Mouse (Mus musculus): ENCODE measurements around the gene Cpne2. TPM values are rescaled to one million over a fixed set of nuclear protein-coding genes. Genes with fewer than 3 reads are reported as not detected.

Gene Cpne2
- total RNA-seq, 2 experiments from 2014 or later = 16.8 to 39.0 TPM

GRCm38 (mm10) chr8:94571896-94572295 lies 39.1 kb downstream of the Cpne2 start:
- no peak for ATAC-seq (replicated peaks; ENCODE audit: low FRiP score, poor library complexity, severe bottlenecking)

GRCm38 (mm10) chr8:94574159-94574907 lies 41.5 kb downstream of the Cpne2 start:
- ATAC-seq (replicated peaks; ENCODE audit: low FRiP score, poor library complexity, severe bottlenecking) = no peak

DNA sequence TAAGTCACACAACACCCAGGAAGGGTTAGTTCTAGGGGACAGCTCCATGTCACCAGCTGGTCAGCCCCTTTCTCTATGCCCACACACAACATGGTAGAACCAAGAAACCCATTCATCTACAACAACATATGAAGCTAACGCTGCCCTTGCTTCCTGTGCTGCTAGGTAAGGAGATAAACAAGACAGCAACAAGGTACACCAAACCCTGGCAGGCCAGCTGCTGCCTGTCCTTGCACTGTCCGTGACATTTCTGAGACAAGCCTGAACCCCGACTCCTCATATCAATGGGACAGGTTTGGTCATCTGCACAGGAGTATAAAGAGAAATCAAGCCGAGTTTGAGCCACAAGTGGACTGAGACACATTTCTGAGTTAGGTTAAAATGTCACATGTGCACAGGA lies 42.4 kb downstream of the Cpne2 start:
- ATAC-seq (replicated peaks; ENCODE audit: low FRiP score, poor library complexity, severe bottlenecking) = no peak

DNA sequence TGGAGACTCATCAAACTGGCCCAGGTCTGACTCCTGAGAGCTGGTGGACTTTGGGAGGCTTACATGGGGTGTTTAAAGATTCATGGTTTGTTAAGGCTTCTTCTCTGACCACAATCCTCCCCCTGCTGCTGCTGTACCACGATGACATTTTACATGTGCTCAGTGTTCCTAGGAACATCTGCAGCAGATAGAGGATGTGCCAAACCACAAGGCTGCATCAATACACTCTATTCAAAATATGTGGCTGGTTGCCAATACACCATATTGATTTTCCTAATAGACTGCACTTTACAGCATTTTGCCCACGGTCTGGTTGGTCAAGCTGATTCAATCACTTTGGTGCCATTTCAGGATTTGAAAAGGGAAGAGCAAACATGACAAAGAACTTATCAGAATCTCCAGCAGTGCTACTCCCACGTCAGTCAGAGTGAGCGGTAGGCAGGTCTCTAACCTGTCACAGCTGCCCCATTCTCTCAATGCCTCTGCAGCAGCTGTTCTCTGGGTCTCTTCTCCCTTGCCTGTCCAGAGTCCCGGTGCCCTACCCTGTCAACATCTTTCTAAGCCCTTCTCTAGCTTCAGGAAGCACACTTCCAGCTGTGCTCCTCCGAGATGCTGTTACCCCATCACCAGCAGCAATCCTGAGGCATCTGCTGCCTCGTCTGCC lies 49.2 kb downstream of the Cpne2 start:
- ATAC-seq (replicated peaks; ENCODE audit: low FRiP score, poor library complexity, severe bottlenecking) = no peak

DNA sequence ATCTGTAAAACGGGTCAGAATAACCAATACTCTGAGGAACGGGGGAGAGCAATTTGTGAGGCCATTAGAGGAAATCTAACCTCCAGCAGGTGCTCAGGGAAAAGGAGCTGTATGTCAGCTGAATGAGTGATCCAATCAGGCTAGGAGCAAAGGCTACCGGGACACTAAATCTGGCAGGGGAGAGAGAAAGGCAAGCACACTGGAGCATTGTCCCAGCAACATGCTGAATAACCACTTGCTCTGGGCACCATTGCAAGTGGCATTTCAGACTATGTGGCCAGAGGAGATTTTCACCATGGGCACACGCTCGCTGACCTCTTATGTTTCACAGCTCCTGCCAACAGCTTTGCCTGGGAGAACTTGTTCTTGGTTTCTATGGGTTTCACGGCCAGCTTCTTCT lies 49.8 kb downstream of the Cpne2 start:
- no peak for ATAC-seq (replicated peaks; ENCODE audit: low FRiP score, poor library complexity, severe bottlenecking)

GRCm38 (mm10) chr8:94584238-94584817 lies 51.5 kb downstream of the Cpne2 start:
- ATAC-seq (replicated peaks; ENCODE audit: low FRiP score, poor library complexity, severe bottlenecking) = peak; percentile 46; the same call in 1 of the 2 replicates

DNA sequence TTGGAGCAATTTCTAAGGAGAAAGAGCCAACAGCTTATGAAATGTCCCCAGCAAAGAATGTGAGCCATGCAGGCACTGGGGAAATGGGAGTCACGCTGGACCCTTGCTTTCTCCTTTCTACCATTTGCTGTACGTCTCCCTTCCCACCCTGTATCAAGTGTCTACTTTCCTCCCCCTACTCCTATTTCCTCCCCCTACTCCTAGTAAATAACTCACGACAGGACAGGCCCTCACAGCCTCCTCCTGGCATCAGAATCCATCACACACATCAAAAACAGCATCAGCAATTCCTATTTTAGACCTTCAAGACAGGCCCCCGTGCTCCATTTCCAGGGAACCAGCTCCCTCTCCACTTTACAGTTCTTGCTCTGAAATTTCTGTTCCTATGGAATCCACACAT lies 58.9 kb downstream of the Cpne2 start:
- ATAC-seq (replicated peaks; ENCODE audit: low FRiP score, poor library complexity, severe bottlenecking) = no peak

DNA sequence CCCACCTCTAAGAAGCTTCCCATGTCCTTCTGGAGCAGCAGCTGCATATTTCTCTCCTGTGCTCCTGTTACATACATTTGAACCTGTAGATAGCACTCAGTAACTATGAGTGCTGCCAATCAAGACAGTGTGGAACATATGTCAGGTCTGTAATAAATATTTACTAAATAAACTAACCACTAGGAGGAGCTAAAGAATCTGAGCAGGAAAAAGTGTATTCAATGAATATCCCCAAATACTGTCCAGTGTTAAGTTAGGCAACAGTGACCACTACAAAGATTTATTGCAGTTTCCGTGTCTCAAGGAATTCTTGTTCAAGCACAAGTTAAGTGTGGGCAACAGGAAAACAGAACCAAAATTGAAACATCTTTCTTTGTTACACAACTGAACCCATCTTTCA lies 61.4 kb downstream of the Cpne2 start:
- peak; percentile 69 for ATAC-seq (replicated peaks; ENCODE audit: low FRiP score, poor library complexity, severe bottlenecking)

GRCm38 (mm10) chr8:94600478-94600877 lies 67.7 kb downstream of the Cpne2 start:
- no peak for ATAC-seq (replicated peaks; ENCODE audit: low FRiP score, poor library complexity, severe bottlenecking)

GRCm38 (mm10) chr8:94601034-94601606 lies 68.3 kb downstream of the Cpne2 start:
- ATAC-seq (replicated peaks; ENCODE audit: low FRiP score, poor library complexity, severe bottlenecking) = peak; percentile 29; the same call in 1 of the 2 replicates

GRCm38 (mm10) chr8:94601607-94602385 lies 69.0 kb downstream of the Cpne2 start, which contains the start of the genes Rspry1 and Fam192a:
TSS of gene Rspry1 (plus strand) at chr8:94601937.
TSS of gene Fam192a (minus strand) at chr8:94601997.
- peak; percentile 92 for ATAC-seq (replicated peaks; ENCODE audit: low FRiP score, poor library complexity, severe bottlenecking)

GRCm38 (mm10) chr8:94602471-94603131 lies 69.8 kb downstream of the Cpne2 start:
- ATAC-seq (replicated peaks; ENCODE audit: low FRiP score, poor library complexity, severe bottlenecking) = peak; percentile 19

DNA sequence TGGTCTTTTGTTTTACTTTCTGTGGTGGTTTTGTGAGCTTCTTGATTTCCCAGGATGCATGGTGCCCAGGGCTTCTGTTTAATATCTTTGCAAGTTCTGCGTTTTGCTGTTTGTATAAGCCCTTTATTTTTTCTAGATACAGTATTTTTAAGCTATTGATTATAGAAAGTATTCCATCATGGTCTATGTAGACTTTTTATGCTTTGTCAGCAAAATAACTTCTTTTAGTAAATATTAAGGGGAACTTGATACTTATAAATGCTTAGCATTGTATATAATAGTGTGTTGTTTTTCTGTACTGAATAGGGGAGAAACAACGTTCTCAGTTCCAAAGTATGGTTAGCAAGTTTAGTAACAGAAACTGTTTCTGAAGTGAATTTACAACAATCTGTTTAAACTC lies 71.2 kb downstream of the Cpne2 start:
- no peak for ATAC-seq (replicated peaks; ENCODE audit: low FRiP score, poor library complexity, severe bottlenecking)

- no peak for ATAC-seq (replicated peaks; ENCODE audit: low FRiP score, poor library complexity, severe bottlenecking)
Measured at GRCm38 (mm10) chr8:94607064-94607463, 74.3 kb downstream of the Cpne2 start.

Other genes with a start within 250 kb of the Cpne2 start
- gene Slc12a3, start 203.8 kb upstream of the Cpne2 start, total RNA-seq (2015; ENCODE audit: low replicate concordance) = 2.5 TPM in 1 of 2 replicates, not detected in the other
- 0.34 TPM in 1 of 2 replicates, not detected in the other for gene Slc12a3, start 203.8 kb upstream of the Cpne2 start, total RNA-seq (2017; ENCODE audit: low replicate concordance)
- gene Herpud1, start 146.6 kb upstream of the Cpne2 start, total RNA-seq (2015; ENCODE audit: low replicate concordance) = 52.1 and 56.6 TPM in 2 replicates
- gene Herpud1, start 146.6 kb upstream of the Cpne2 start, total RNA-seq (2017; ENCODE audit: low replicate concordance) = 60.9 and 70.5 TPM in 2 replicates
- gene Nlrc5, start 98.6 kb upstream of the Cpne2 start, total RNA-seq (2015; ENCODE audit: low replicate concordance) = 0.77 and 1.7 TPM in 2 replicates
- 3.9 and 10.7 TPM in 2 replicates for gene Nlrc5, start 98.6 kb upstream of the Cpne2 start, total RNA-seq (2017; ENCODE audit: low replicate concordance)
- 13.0 and 19.2 TPM in 2 replicates for gene Rspry1, start 68.9 kb downstream of the Cpne2 start, total RNA-seq (2015; ENCODE audit: low replicate concordance)
- gene Rspry1, start 68.9 kb downstream of the Cpne2 start, total RNA-seq (2017; ENCODE audit: low replicate concordance) = 7.8 and 12.7 TPM in 2 replicates
- 9.8 and 15.9 TPM in 2 replicates for gene Fam192a, start 69.0 kb downstream of the Cpne2 start, total RNA-seq (2015; ENCODE audit: low replicate concordance)
- 40.8 and 44.3 TPM in 2 replicates for gene Fam192a, start 69.0 kb downstream of the Cpne2 start, total RNA-seq (2017; ENCODE audit: low replicate concordance)
- 16.1 and 18.0 TPM in 2 replicates for gene Arl2bp, start 133.6 kb downstream of the Cpne2 start, total RNA-seq (2015; ENCODE audit: low replicate concordance)
- gene Arl2bp, start 133.6 kb downstream of the Cpne2 start, total RNA-seq (2017; ENCODE audit: low replicate concordance) = 27.9 and 32.5 TPM in 2 replicates
- gene Pllp, start 163.3 kb downstream of the Cpne2 start, total RNA-seq (2015; ENCODE audit: low replicate concordance) = not detected in 2 replicates
- not detected in 2 replicates for gene Pllp, start 163.3 kb downstream of the Cpne2 start, total RNA-seq (2017; ENCODE audit: low replicate concordance)
- 1.0 and 2.5 TPM in 2 replicates for gene Ccl22, start 212.6 kb downstream of the Cpne2 start, total RNA-seq (2015; ENCODE audit: low replicate concordance)
- gene Ccl22, start 212.6 kb downstream of the Cpne2 start, total RNA-seq (2017; ENCODE audit: low replicate concordance) = 0.68 and 1.4 TPM in 2 replicates
- gene Cx3cl1, start 239.0 kb downstream of the Cpne2 start, total RNA-seq (2015; ENCODE audit: low replicate concordance) = 0.63 TPM in 1 of 2 replicates, not detected in the other
- 0.77 and 2.4 TPM in 2 replicates for gene Cx3cl1, start 239.0 kb downstream of the Cpne2 start, total RNA-seq (2017; ENCODE audit: low replicate concordance)

Measured in erythroblast, adult 5-6 weeks (primary cell).